Mouse (Mus musculus) heart, embryonic 11.5 days (tissue): ENCODE measurements around the gene Olfr288. TPM values are rescaled to one million over a fixed set of nuclear protein-coding genes. Genes with fewer than 3 reads are reported as not detected.

Source experiments
- ATAC-seq: fragments of 200-750 bp; cut with Nextera tagmentation; replicated peaks from 2 replicates; pipeline ENCODE4 v1.8.0; 2017; ENCODE audit warnings: moderate library complexity; ENCODE audit not compliant: insufficient number of reproducible peaks, low FRiP score, low TSS enrichment
- H3K27ac ChIP-seq: fragments of 300-500 bp; sonication (generic); 2 replicates; pipeline ENCODE4 v1.5.1; 2014; ENCODE audit warnings: mild to moderate bottlenecking, low read depth, low read length
- H3K27me3 ChIP-seq: fragments of 300-500 bp; sonication (generic); 2 replicates; pipeline ENCODE4 v1.6.1; 2014; ENCODE audit warnings: mild to moderate bottlenecking, low read length, mixed read lengths; ENCODE audit not compliant: control insufficient read depth, insufficient read depth
- H3K36me3 ChIP-seq: fragments of 300-500 bp; sonication (generic); 2 replicates; pipeline ENCODE4 v1.6.1; 2014; ENCODE audit warnings: mild to moderate bottlenecking, low read length, moderate library complexity, mixed read lengths; ENCODE audit not compliant: control insufficient read depth, insufficient read depth
- H3K4me1 ChIP-seq: fragments of 300-500 bp; sonication (generic); 2 replicates; pipeline ENCODE4 v1.6.1; 2014; ENCODE audit warnings: low read length; ENCODE audit not compliant: control insufficient read depth, insufficient read depth
- H3K4me2 ChIP-seq: fragments of 300-500 bp; sonication (generic); 2 replicates; pipeline ENCODE4 v1.6.1; 2014; ENCODE audit warnings: mild to moderate bottlenecking, moderate library complexity
- H3K4me3 ChIP-seq: fragments of 300-500 bp; sonication (generic); 2 replicates; pipeline ENCODE4 v1.5.1; 2014; ENCODE audit warnings: low read depth, low read length
- H3K9ac ChIP-seq: fragments of 300-500 bp; sonication (generic); 2 replicates; pipeline ENCODE4 v1.6.1; 2014; ENCODE audit warnings: mild to moderate bottlenecking, low read depth, low read length, moderate library complexity
- H3K9me3 ChIP-seq: fragments of 300-500 bp; sonication (generic); replicated peaks from 2 replicates; pipeline ENCODE4 v1.6.1; 2016; ENCODE audit warnings: low read length; ENCODE audit not compliant: control insufficient read depth
- WGBS: fragments of 180-500 bp; shearing (Covaris S2); extraction: QIAGEN DNeasy Blood & Tissue Kit; methylation state at CpG from one replicate; pipeline ENCODE4 v1.1.7; 2014; ENCODE audit not compliant: insufficient replicate concordance; 5-methylcytosine and 5-hydroxymethylcytosine counted together
- polyA plus RNA-seq: library from polyadenylated mRNA; unstranded; fragments of >200 nt; fragmentation: Nextera tagmentation; extraction: Ambion mirVana; gene quantifications from 2 replicates; pipeline ENCODE4 v1.2.1, GENCODE M21; 2014

Olfr288 gene
- polyA plus RNA-seq, 1 experiment from 2014 or later: not detected

GRCm38 (mm10) chr15:98157253-98157652 is 38.1 kb downstream of the Olfr288 start:
- 50% methylated on average over 1 of the region's 1 CpGs for WGBS

DNA sequence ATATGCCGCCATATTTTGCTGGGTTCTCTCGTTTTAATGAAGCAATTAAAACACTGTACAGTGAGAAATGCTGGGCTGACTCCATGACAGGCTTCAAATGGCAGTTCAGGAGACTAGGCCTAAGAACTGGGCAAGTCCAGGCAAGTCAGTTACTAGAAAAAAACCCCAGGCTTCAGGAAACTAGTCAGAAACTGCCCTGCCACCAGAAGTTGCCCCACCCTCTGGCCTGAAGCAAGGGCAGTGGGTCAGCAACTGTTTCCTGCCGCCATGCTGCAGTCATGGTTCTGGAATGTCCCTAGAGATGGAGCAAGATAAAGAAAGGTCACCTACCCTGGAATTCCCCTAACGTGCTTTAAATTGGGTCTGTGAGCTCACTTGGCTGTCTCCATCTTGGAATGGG is 39.4 kb downstream of the Olfr288 start:
- H3K27ac ChIP-seq: no peak overlapping the region; the same call in 1 of the 2 replicates
- H3K9me3 ChIP-seq: no peaks in the 10 kb centered on the region
- H3K36me3 ChIP-seq: no peaks in the 10 kb centered on the region
- no peaks in the 10 kb centered on the region for H3K27me3 ChIP-seq
- ATAC-seq: no peak
- no peak overlapping the region for H3K9ac ChIP-seq
- H3K4me2 ChIP-seq: no peak overlapping the region
- H3K4me1 ChIP-seq: no peaks in the 10 kb centered on the region
- H3K4me3 ChIP-seq: no peak overlapping the region
- WGBS: 52% methylated on average over 4 of the region's 4 CpGs

More at GRCm38 (mm10) chr15:98157253-98157652, 38.1 kb downstream of the Olfr288 start:
- Histone ChIP-seq H3K4me2 (no peak overlapping the region), H3K4me3 (no peak overlapping the region), H3K27ac (no peak overlapping the region), H3K4me1 (peaks cover 1% of the 10 kb centered on the region; the same call in 1 of the 2 replicates), H3K27me3 (no peaks in the 10 kb centered on the region), H3K36me3 (no peaks in the 10 kb centered on the region), H3K9me3 (no peaks in the 10 kb centered on the region), H3K9ac (no peak overlapping the region)
- ATAC-seq: no peak

- Histone ChIP-seq H3K9ac (no peak overlapping the region), H3K4me3 (no peak overlapping the region), H3K4me2 (no peak overlapping the region), H3K9me3 (no peaks in the 10 kb centered on the region), H3K4me1 (no peaks in the 10 kb centered on the region), H3K27ac (no peak overlapping the region), H3K27me3 (no peaks in the 10 kb centered on the region), H3K36me3 (no peaks in the 10 kb centered on the region)
- ATAC-seq: no peak
- WGBS: 89% methylated on average over 5 of the region's 5 CpGs
These were observed 40.1 kb downstream of the Olfr288 start for GRCm38 (mm10) chr15:98155272-98155671.

- Histone ChIP-seq H3K4me2 (no peak overlapping the region), H3K9me3 (no peaks in the 10 kb centered on the region), H3K27ac (no peak overlapping the region), H3K36me3 (no peaks in the 10 kb centered on the region), H3K4me1 (no peaks in the 10 kb centered on the region), H3K27me3 (no peaks in the 10 kb centered on the region), H3K4me3 (no peak overlapping the region), H3K9ac (no peak overlapping the region)
- ATAC-seq: no peak
- WGBS: 75% methylated on average over 3 of the region's 3 CpGs
These were observed 40.7 kb downstream of the Olfr288 start for GRCm38 (mm10) chr15:98154631-98155030.

DNA sequence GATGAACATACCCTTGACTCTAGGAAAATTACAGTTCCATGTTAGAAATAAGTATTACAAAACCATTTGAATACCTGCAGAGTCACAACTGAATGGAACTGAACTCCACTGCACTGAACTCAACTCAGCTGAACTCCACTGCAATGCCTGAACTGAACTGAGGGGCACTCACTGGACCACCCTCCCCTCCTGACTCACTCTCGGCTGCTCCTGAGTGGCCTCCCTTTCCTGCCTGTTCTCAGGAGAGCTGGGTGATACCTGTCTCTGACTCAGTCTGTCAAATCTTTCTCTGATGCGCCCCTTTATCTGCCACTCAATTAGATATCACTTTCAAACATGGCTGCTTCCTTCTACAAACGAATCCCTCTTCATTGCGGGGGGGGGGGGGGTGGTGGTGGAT is 41.2 kb downstream of the Olfr288 start:
- no peak for ATAC-seq
- H3K4me1 ChIP-seq: no peaks in the 10 kb centered on the region
- no peaks in the 10 kb centered on the region for H3K27me3 ChIP-seq
- no peak overlapping the region for H3K27ac ChIP-seq
- WGBS: 57% methylated on average over 4 of the region's 4 CpGs
- H3K9ac ChIP-seq: no peak overlapping the region
- no peaks in the 10 kb centered on the region for H3K9me3 ChIP-seq
- no peak overlapping the region for H3K4me3 ChIP-seq
- H3K4me2 ChIP-seq: no peak overlapping the region
- H3K36me3 ChIP-seq: no peaks in the 10 kb centered on the region

DNA sequence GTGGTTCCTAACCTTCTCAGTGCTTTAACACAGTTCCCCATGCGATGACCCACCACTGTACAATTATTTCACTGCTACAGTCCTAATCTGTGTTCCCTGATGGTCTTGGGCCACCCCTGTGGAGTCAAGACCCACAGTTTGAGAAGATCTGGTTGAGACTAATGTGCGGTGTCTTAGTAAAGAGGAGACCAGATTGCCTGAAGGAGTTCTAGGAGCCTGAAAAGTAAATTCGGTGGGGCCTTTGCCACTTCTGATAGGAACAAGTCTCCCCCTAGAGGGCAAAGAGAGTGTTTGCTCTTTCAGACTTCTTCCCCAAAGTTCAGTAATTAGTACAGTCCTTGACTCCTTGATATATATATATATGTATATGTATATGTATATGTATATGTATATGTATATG is 41.7 kb downstream of the Olfr288 start:
- 31% methylated on average over 3 of the region's 3 CpGs for WGBS
- Histone ChIP-seq H3K36me3 (no peaks in the 10 kb centered on the region), H3K4me2 (no peak overlapping the region), H3K4me3 (no peak overlapping the region), H3K9me3 (no peaks in the 10 kb centered on the region), H3K27me3 (no peaks in the 10 kb centered on the region), H3K9ac (no peak overlapping the region), H3K27ac (no peak overlapping the region), H3K4me1 (no peaks in the 10 kb centered on the region)
- ATAC-seq: no peak

DNA sequence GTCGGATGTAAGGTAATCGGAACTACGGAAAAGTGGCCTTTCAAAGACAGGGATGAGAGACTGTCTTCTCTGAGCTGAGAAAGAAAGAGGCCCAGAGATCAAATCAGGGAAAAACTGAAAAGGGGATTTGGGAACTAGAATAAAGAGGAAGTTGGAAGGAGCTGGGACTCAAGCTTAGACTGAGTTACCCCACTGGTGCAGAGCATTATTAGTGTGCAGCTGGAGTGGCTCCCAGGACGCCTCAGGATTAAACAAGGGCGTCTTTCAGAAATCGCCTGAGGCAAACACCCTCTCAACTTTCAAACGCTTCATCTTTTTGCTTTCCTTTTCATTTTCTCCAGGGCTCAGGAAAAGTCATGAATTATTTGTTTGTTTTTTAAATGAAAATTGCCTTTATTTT is 42.4 kb downstream of the Olfr288 start:
- H3K4me1 ChIP-seq: peaks cover 5% of the 10 kb centered on the region
- no peaks in the 10 kb centered on the region for H3K27me3 ChIP-seq
- no peak overlapping the region for H3K4me2 ChIP-seq
- H3K36me3 ChIP-seq: no peaks in the 10 kb centered on the region
- no peak overlapping the region for H3K9ac ChIP-seq
- ATAC-seq: no peak
- no peak overlapping the region for H3K4me3 ChIP-seq
- no peaks in the 10 kb centered on the region for H3K9me3 ChIP-seq
- WGBS: 79% methylated on average over 7 of the region's 7 CpGs
- no peak overlapping the region for H3K27ac ChIP-seq

DNA sequence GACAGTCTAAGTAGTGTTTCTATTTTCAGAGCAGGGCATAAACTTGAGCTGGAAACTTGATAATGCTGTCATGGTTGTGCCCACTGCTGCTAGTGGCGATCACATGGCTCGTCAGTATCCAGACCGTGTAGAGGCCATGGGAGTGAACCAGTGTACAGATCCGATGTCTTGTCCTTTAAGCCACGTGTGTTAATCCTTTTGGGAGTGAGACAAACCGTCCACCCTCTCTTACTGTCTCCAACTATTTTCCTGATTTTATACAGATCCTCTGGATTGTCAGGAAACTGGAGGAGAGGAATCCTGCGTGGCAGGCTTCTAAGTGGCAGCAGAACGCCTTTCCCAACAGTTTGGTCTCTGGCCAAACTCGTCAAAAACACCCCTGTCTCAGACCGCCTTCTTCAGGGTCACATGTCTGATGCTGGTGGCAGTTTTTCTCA is 46.2 kb downstream of the Olfr288 start:
- no peak overlapping the region; the same call in 1 of the 2 replicates for H3K9ac ChIP-seq
- H3K27me3 ChIP-seq: no peaks in the 10 kb centered on the region
- H3K4me1 ChIP-seq: peaks cover 12% of the 10 kb centered on the region
- no peaks in the 10 kb centered on the region for H3K36me3 ChIP-seq
- peak; percentile 50 for ATAC-seq
- 0 out of 2 replicates have a peak overlapping the region, but pooled peaks have one; percentile 36 for H3K4me2 ChIP-seq
- 41% methylated on average over 10 of the region's 10 CpGs for WGBS
- H3K27ac ChIP-seq: peak overlapping the region; percentile 90
- H3K4me3 ChIP-seq: no peak overlapping the region
- H3K9me3 ChIP-seq: no peaks in the 10 kb centered on the region

- no peak overlapping the region for H3K9ac ChIP-seq
- WGBS: 75% methylated on average over 3 of the region's 3 CpGs
- no peak overlapping the region for H3K4me2 ChIP-seq
- no peaks in the 10 kb centered on the region for H3K9me3 ChIP-seq
- ATAC-seq: no peak
- H3K27me3 ChIP-seq: no peaks in the 10 kb centered on the region
- H3K4me1 ChIP-seq: peaks cover 12% of the 10 kb centered on the region
- H3K27ac ChIP-seq: peak overlapping the region; percentile 90
- H3K4me3 ChIP-seq: no peak overlapping the region
- no peaks in the 10 kb centered on the region for H3K36me3 ChIP-seq
These were observed 47.0 kb downstream of the Olfr288 start for GRCm38 (mm10) chr15:98148356-98148755.
